Mouse (Mus musculus): ENCODE data around the gene 4930404N11Rik.

The 4930404N11Rik gene

GRCm38 (mm10) chr10:81365672-81366476 is at the start of gene 4930404N11Rik:
4930404N11Rik (minus strand) TSS chr10:81365816.
- no peak for DNase-seq

GRCm38 (mm10) chr10:81415146-81415545 is 49.5 kb upstream of the 4930404N11Rik start:
- no peak for DNase-seq

GRCm38 (mm10) chr10:81414682-81415081 is 49.1 kb upstream of the 4930404N11Rik start:
- DNase-seq, result no peak

GRCm38 (mm10) chr10:81413310-81414261 is 48.0 kb upstream of the 4930404N11Rik start:
- DNase-seq, result no peak

GRCm38 (mm10) chr10:81412586-81413309 is 47.1 kb upstream of the 4930404N11Rik start:
- DNase-seq, result no peak

GRCm38 (mm10) chr10:81411471-81412400 is 46.1 kb upstream of the 4930404N11Rik start:
- no peak for DNase-seq

- no peak for DNase-seq
Measured at GRCm38 (mm10) chr10:81410981-81411380, 45.4 kb upstream of the 4930404N11Rik start.

GRCm38 (mm10) chr10:81410350-81410749 is 44.7 kb upstream of the 4930404N11Rik start:
- no peak for DNase-seq

- DNase-seq, result no peak
Measured at GRCm38 (mm10) chr10:81409330-81409729, 43.7 kb upstream of the 4930404N11Rik start.

- DNase-seq, result peak; percentile 69
Measured at GRCm38 (mm10) chr10:81408871-81409291, 43.3 kb upstream of the 4930404N11Rik start.

- no peak for DNase-seq
Measured at GRCm38 (mm10) chr10:81408424-81408729, 42.8 kb upstream of the 4930404N11Rik start.

GRCm38 (mm10) chr10:81407539-81408423 is 42.2 kb upstream of the 4930404N11Rik start:
- peak; percentile 26 for DNase-seq

GRCm38 (mm10) chr10:81406504-81407440 is 41.2 kb upstream of the 4930404N11Rik start:
- no peak for DNase-seq

GRCm38 (mm10) chr10:81405588-81406201 is 40.1 kb upstream of the 4930404N11Rik start:
- DNase-seq, result peak; percentile 74

GRCm38 (mm10) chr10:81404720-81405119 is 39.1 kb upstream of the 4930404N11Rik start:
- DNase-seq, result no peak

- DNase-seq, result no peak
Measured at GRCm38 (mm10) chr10:81404082-81404481, 38.5 kb upstream of the 4930404N11Rik start.

GRCm38 (mm10) chr10:81403511-81403910 is 37.9 kb upstream of the 4930404N11Rik start:
- no peak for DNase-seq

GRCm38 (mm10) chr10:81402227-81402765 is 36.7 kb upstream of the 4930404N11Rik start:
- DNase-seq, result no peak
